Mouse (Mus musculus) heart, postnatal 0 days (tissue): ENCODE data around the gene Cdc42.

ENCODE experiments used
- CTCF ChIP-seq: IDR thresholded peaks from 2 replicates; pipeline ENCODE4 v1.5.1; 2016; ENCODE audit warnings: antibody characterized with exemption, control low read depth, low read depth
- EP300 ChIP-seq: IDR thresholded peaks from 2 replicates; pipeline ENCODE4 v1.6.1; 2016; ENCODE audit warnings: antibody characterized with exemption, low read depth

DNA sequence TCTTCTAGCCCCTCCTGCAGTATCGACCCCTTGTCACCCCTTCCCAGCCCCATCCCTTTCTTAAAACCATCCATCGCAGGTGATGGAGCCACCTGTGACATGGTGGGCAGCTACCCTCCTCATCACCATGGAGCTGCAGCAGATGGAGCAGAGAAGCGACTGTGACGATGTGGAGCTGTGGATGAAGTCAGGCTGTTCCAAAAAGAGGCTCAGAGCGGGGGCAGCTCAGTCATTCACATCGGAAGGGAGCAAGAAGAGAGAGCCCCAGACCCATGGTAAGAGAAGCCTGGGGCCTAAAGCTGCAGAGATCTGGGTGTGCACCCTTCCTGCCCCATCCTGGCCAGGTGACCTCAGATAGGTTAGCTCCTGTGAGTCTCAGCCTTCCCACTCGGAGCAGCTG is 53.4 kb downstream of the Cdc42 start:
- TF ChIP-seq CTCF (no peak), EP300 (no peak)
